Mouse (Mus musculus) embryonic fibroblast, embryonic 13.5 days (primary cell): ENCODE measurements at regions not wholly inside any gene's neighbourhood (a gene's known extent, or its start where the extent isn't known, plus 50 kb on each side); places are given as distances from the start of the nearest gene placed in this dataset.

Experiments
- H3K27ac ChIP-seq: 2 replicates; pipeline ENCODE4 v1.5.1; 2012; ENCODE audit warnings: low read length, control low read depth, inconsistent platforms; ENCODE audit not compliant: insufficient read depth
- H3K4me1 ChIP-seq: 2 replicates; pipeline ENCODE4 v1.6.1; 2011; ENCODE audit warnings: low read length; ENCODE audit not compliant: control insufficient read depth, insufficient read depth
- H3K4me3 ChIP-seq: 2 replicates; pipeline ENCODE4 v1.5.1; 2011; ENCODE audit warnings: mild to moderate bottlenecking, control low read depth, low read length; ENCODE audit not compliant: insufficient read depth
- CTCF ChIP-seq: IDR thresholded peaks from 2 replicates; pipeline ENCODE4 v1.5.1; 2011; ENCODE audit warnings: mild to moderate bottlenecking, control low read depth, low read length, moderate library complexity, borderline replicate concordance; ENCODE audit not compliant: insufficient read depth
- POLR2A ChIP-seq: IDR thresholded peaks from 2 replicates; pipeline ENCODE4 v1.6.1; 2011; ENCODE audit warnings: low read depth, mild to moderate bottlenecking, control low read depth, low read length, moderate library complexity

- no peak overlapping the region for H3K27ac ChIP-seq
- no peak for TF ChIP-seq POLR2A
- TF ChIP-seq CTCF, result no peak
- H3K4me3 ChIP-seq, result no peak overlapping the region
- H3K4me1 ChIP-seq, result no peaks in the 10 kb centered on the region
Observed at GRCm38 (mm10) chr19:56069266-56069665, 217.7 kb upstream of the Habp2 start.

- Histone ChIP-seq H3K4me3 (no peak overlapping the region), H3K4me1 (no peaks in the 10 kb centered on the region), H3K27ac (no peak overlapping the region)
- no peak for TF ChIP-seq POLR2A
- TF ChIP-seq CTCF, result no peak
Observed at GRCm38 (mm10) chr19:56071340-56071739, 215.6 kb upstream of the Habp2 start.

DNA sequence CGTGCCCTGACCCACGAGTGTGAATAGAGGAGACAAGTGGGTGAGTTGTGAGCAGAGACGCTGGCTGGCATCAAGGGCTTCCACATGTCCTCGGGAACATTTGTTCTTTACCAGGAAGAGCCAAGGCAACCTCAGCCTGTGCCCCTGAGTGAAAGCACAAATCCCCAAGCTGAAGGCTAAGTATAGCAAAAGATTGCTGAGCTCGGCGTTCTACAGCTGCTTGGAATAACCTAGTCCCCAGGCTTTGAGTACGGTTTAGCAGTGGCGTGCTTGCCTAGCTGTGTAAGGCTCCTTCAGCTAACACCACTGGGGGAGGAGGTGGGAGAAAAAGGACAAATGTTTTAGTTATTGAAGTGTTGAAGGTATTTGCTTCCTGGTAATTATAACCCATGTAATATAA, 210.8 kb upstream of the Habp2 start:
- Histone ChIP-seq H3K4me1 (peaks cover 4% of the 10 kb centered on the region), H3K4me3 (no peak overlapping the region), H3K27ac (no peak overlapping the region)
- TF ChIP-seq CTCF (no peak), POLR2A (no peak)

DNA sequence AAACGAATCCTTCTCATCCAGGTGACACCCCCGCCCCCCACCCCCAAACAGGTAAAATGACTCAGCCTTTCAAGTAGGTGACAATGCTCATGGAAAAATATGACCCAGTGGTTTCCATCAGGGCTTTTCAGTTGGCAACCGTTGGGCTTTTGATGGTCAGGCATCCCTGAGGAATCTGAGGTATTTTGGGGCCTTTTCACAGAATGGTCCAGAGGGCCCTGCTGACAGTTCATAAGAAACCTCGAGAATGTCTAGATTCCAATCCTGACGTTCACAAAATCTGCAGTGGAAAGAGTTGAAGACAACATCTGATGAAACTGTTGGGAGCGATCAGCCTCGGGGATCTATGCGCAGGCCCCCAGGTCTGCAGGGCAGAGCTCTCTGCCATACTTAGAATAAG, 209.4 kb upstream of the Habp2 start:
- H3K27ac ChIP-seq, result peak overlapping the region; percentile 21; the same call in 1 of the 2 replicates
- no peak overlapping the region for H3K4me3 ChIP-seq
- peaks cover 4% of the 10 kb centered on the region for H3K4me1 ChIP-seq
- no peak for TF ChIP-seq POLR2A
- no peak for TF ChIP-seq CTCF

GRCm38 (mm10) chr19:56086413-56087083, 200.4 kb upstream of the Habp2 start:
- Histone ChIP-seq H3K4me1 (no peaks in the 10 kb centered on the region; the same call in 1 of the 2 replicates), H3K27ac (no peak overlapping the region), H3K4me3 (no peak overlapping the region)
- TF ChIP-seq POLR2A (no peak), CTCF (no peak)

- H3K4me3 ChIP-seq, result no peak overlapping the region
- TF ChIP-seq CTCF (no peak), POLR2A (no peak)
- H3K4me1 ChIP-seq, result peaks cover 4% of the 10 kb centered on the region; the same call in 1 of the 2 replicates
- no peak overlapping the region for H3K27ac ChIP-seq
Observed at GRCm38 (mm10) chr19:56087127-56087526, 199.8 kb upstream of the Habp2 start.

DNA sequence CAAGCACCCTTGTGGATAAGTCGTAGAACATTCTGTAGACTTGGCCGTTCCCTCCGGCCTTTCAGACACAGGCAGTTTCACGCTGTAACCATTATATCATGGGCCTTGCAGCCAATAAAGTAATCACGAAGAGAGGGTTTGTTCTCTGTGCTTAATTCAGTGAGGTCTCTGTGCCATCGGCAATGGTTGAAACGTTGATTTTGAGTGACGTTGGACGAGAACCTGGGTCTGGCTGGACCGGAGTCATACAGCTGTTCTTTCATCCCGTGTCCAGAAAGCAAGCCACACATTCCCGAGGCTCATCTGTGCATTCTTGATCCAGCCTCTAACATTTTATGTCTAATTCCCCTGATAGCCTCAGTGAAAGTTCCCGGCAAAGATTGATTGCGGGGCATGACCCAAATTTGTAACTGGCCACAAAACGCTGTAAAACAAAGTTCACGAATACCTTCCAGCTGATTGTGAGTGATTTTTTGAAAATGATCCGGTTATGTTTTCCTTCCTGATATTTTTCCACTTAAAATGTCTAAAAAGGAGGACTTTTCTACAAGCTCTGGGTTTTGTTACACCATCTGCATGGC, 197.1 kb upstream of the Habp2 start:
- H3K4me1 ChIP-seq, result peaks cover 4% of the 10 kb centered on the region; the same call in 1 of the 2 replicates
- no peak overlapping the region for H3K27ac ChIP-seq
- H3K4me3 ChIP-seq, result no peak overlapping the region
- TF ChIP-seq CTCF (no peak), POLR2A (no peak)

- TF ChIP-seq POLR2A (no peak), CTCF (no peak)
- H3K27ac ChIP-seq, result no peak overlapping the region
- no peak overlapping the region for H3K4me3 ChIP-seq
- H3K4me1 ChIP-seq, result peaks cover 4% of the 10 kb centered on the region; the same call in 1 of the 2 replicates
Observed at GRCm38 (mm10) chr19:56091581-56091980, 195.4 kb upstream of the Habp2 start.

GRCm38 (mm10) chr19:56095873-56096272, 191.1 kb upstream of the Habp2 start:
- Histone ChIP-seq H3K4me1 (peaks cover 4% of the 10 kb centered on the region; the same call in 1 of the 2 replicates), H3K27ac (no peak overlapping the region), H3K4me3 (no peak overlapping the region)
- no peak for TF ChIP-seq CTCF
- no peak for TF ChIP-seq POLR2A

- TF ChIP-seq CTCF (no peak), POLR2A (no peak)
- Histone ChIP-seq H3K4me1 (peaks cover 6% of the 10 kb centered on the region; the same call in 1 of the 2 replicates), H3K4me3 (no peak overlapping the region), H3K27ac (no peak overlapping the region)
Observed at GRCm38 (mm10) chr19:56099725-56100124, 187.2 kb upstream of the Habp2 start.
